In genomic region chr2:112429665-112430064, GRCm38 (mm10) we compare ENCODE assay signal across 23 mouse cellular contexts. TPM values are rescaled to one million over a fixed set of nuclear protein-coding genes. Genes with fewer than 3 reads are reported as not detected.
A peak's percentile ranks its signal among the peaks of the same experiment; 100 is the strongest.
DNase-seq lines count a peak whose midpoint lies in the region; TF ChIP-seq lines count a peak whose summit lies in the region.
"Had no signal": no experiment of that assay in that cellular context is flagged by ENCODE, and none has a peak within 500 bp of the region (broad histone marks: within the 10 kb centered on the region; RNA-seq: fewer than 3 reads in every experiment).

No protein-coding gene starts in this region.

- peak; percentile 61 for DNase-seq in heart, adult 11 months
- DNase-seq in heart, postnatal 4 days = no peak
- no peak for DNase-seq in thymus, postnatal 14 days
- DNase-seq: adrenal gland, adult 2 months; adrenal gland, adult 8-10 months; adrenal gland, postnatal 10 days; adrenal gland, postnatal 14 days; adrenal gland, postnatal 25 days; adrenal gland, postnatal 36 days; B cell, adult 2 months; cerebellum, adult 11 months; cerebellum, adult 11-12 months; cerebellum, adult 18-20 months had no signal

- H3K4me3 ChIP-seq in myocyte = no peak overlapping the region

- TF ChIP-seq POLR2A in myocyte (IDR thresholded peaks at IDR 0.05; ENCODE audit: insufficient read length, low read depth) = no peak

- no peaks in the 10 kb centered on the region for H3K27me3 ChIP-seq in myocyte (ENCODE audit: control insufficient read depth, insufficient read depth, insufficient read length)
- H3K27me3 ChIP-seq: CH12.LX, Patski had no signal

- H3ac ChIP-seq in myocyte (ENCODE audit: control insufficient read depth, insufficient read length) = no peak overlapping the region

- H3K36me3 ChIP-seq in myocyte (ENCODE audit: control insufficient read depth, insufficient read depth) = peaks cover 4% of the 10 kb centered on the region
- H3K36me3 ChIP-seq: G1E had no signal

- no peak overlapping the region for H3K4me2 ChIP-seq in myocyte (ENCODE audit: low read depth)

- no peaks in the 10 kb centered on the region for H3K79me2 ChIP-seq in myocyte (ENCODE audit: control insufficient read depth, insufficient read depth)

TF ChIP-seq in myocyte, 11 proteins besides CTCF, POLR2A, EP300 and RAD21:
- no peak for TF ChIP-seq CEBPB (IDR thresholded peaks at IDR 0.05; ENCODE audit: insufficient read depth, poor library complexity, severe bottlenecking)
- no peak for TF ChIP-seq MYOG (IDR thresholded peaks at IDR 0.05; ENCODE audit: control insufficient read depth in 1 of 3, insufficient read depth in 1 of 3, insufficient read length in 2 of 3, low read depth in 2 of 3)
- TF ChIP-seq MAX (IDR thresholded peaks at IDR 0.05; ENCODE audit: low read depth) = no peak
- TF ChIP-seq E2F4 (IDR thresholded peaks at IDR 0.05; ENCODE audit: insufficient read depth) = no peak
- TF ChIP-seq TCF3 (IDR thresholded peaks at IDR 0.05; ENCODE audit: insufficient read length, low read depth) = no peak
- TF ChIP-seq SRF (IDR thresholded peaks at IDR 0.05; ENCODE audit: control insufficient read depth, insufficient read length, low read depth) = no peak
- TF ChIP-seq POLR2AphosphoS2 (IDR thresholded peaks at IDR 0.05; ENCODE audit: insufficient read length, low read depth) = peak; percentile 59

RNA-seq across cellular contexts. Expression of gene Emc7, which starts 25.1 kb away (rescaled TPM):
- 10 to 100 TPM; 15.5 to 16.4 TPM for total RNA-seq in heart, postnatal 4 days (2021)
- polyA plus RNA-seq in myocyte (2012; fragmentation: generic; extraction: Trizol) = 19.8 TPM

RNA-seq across cellular contexts. Expression of gene Katnbl1, which starts 50.7 kb away (rescaled TPM):
- 10 to 100 TPM; 12.5 to 12.6 TPM for total RNA-seq in heart, postnatal 4 days (2021)
- 9.0 TPM for polyA plus RNA-seq in myocyte (2012; fragmentation: generic; extraction: Trizol)

RNA-seq across cellular contexts. Expression of gene Chrm5, which starts 50.9 kb away (rescaled TPM):
- total RNA-seq in heart, postnatal 4 days (2021) = not detected
- not detected for polyA plus RNA-seq in myocyte (2012; fragmentation: generic; extraction: Trizol)
- total RNA-seq: adrenal gland, adult 18-20 months; adrenal gland, adult 2 months; adrenal gland, adult 8-10 months; adrenal gland, postnatal 10 days; adrenal gland, postnatal 14 days; adrenal gland, postnatal 25 days; adrenal gland, postnatal 36 days; CH12.LX; ES-E14; G1E; MEL had no signal
- polyA plus RNA-seq: activated CD4-positive, CD25-positive, alpha-beta regulatory T cell, adult 4 months; adrenal gland, adult 2 months; C2C12; CD4-positive, CD25-positive, alpha-beta regulatory T cell, adult 4 months; G1E; Patski had no signal
